Mouse (Mus musculus) testis, adult 2 months (tissue): ENCODE data around the gene Parp3. TPM values are rescaled to one million over a fixed set of nuclear protein-coding genes. Genes with fewer than 3 reads are reported as not detected.

Source experiments
- H3K27ac ChIP-seq: fragments of 200-500 bp; 2 replicates; pipeline ENCODE4 v1.5.1; 2012; ENCODE audit warnings: low read depth, low read length; ENCODE audit not compliant: control insufficient read depth, insufficient read depth
- H3K27me3 ChIP-seq: fragments of 200-500 bp; 2 replicates; pipeline ENCODE4 v1.6.1; 2012; ENCODE audit warnings: mild to moderate bottlenecking, low read length, moderate library complexity; ENCODE audit not compliant: control insufficient read depth, insufficient read depth
- H3K36me3 ChIP-seq: fragments of 200-500 bp; 2 replicates; pipeline ENCODE4 v1.6.1; 2012; ENCODE audit warnings: mild to moderate bottlenecking, low read length; ENCODE audit not compliant: control insufficient read depth, insufficient read depth
- H3K4me1 ChIP-seq: fragments of 200-500 bp; 2 replicates; pipeline ENCODE4 v1.6.1; 2012; ENCODE audit warnings: low read length; ENCODE audit not compliant: control insufficient read depth, insufficient read depth
- H3K4me3 ChIP-seq: fragments of 200-500 bp; 2 replicates; pipeline ENCODE4 v1.5.1; 2012; ENCODE audit warnings: low read depth, mild to moderate bottlenecking, low read length, moderate library complexity, mixed read lengths; ENCODE audit not compliant: control insufficient read depth
- CTCF ChIP-seq: fragments of 200-500 bp; IDR thresholded peaks from 2 replicates; pipeline ENCODE4 v1.5.1; 2012; ENCODE audit warnings: low read depth, mild to moderate bottlenecking, inconsistent platforms, low read length, moderate library complexity; ENCODE audit not compliant: control insufficient read depth, insufficient read depth, insufficient replicate concordance
- POLR2A ChIP-seq: fragments of 200-500 bp; IDR thresholded peaks from 2 replicates; pipeline ENCODE4 v1.6.1; 2012; ENCODE audit warnings: low read depth, mild to moderate bottlenecking, inconsistent platforms, low read length, moderate library complexity; ENCODE audit not compliant: control insufficient read depth
- polyA plus RNA-seq: library from polyadenylated mRNA; depleted of rRNA; stranded (reverse); fragments of >200 nt; gene quantifications from 2 replicates; pipeline ENCODE4 v1.2.3, GENCODE M21; 2012

The Parp3 gene
- polyA plus RNA-seq, 1 experiment, result 2.9 TPM

DNA sequence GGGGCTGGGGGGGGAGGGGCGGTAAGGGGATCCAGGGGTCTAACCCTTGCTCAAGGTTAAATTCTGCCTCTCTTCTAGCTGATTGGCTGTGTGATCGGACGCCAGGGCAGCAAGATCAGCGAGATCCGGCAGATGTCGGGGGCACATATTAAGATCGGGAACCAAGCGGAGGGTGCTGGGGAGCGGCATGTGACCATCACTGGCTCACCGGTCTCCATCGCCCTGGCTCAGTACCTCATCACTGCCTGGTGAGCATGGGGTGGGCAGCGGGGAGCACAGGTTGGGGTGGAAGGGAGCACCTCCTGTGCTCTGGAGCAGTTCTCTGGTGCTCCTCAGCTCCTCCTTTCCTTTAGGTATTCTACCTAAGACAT is 14.3 kb downstream of the Parp3 start:
- peaks cover 11% of the 10 kb centered on the region for H3K4me1 ChIP-seq
- TF ChIP-seq CTCF, result no peak
- no peak for TF ChIP-seq POLR2A
- H3K27me3 ChIP-seq, result no peaks in the 10 kb centered on the region
- H3K36me3 ChIP-seq, result no peaks in the 10 kb centered on the region
- no peak overlapping the region for H3K4me3 ChIP-seq
- no peak overlapping the region for H3K27ac ChIP-seq

DNA sequence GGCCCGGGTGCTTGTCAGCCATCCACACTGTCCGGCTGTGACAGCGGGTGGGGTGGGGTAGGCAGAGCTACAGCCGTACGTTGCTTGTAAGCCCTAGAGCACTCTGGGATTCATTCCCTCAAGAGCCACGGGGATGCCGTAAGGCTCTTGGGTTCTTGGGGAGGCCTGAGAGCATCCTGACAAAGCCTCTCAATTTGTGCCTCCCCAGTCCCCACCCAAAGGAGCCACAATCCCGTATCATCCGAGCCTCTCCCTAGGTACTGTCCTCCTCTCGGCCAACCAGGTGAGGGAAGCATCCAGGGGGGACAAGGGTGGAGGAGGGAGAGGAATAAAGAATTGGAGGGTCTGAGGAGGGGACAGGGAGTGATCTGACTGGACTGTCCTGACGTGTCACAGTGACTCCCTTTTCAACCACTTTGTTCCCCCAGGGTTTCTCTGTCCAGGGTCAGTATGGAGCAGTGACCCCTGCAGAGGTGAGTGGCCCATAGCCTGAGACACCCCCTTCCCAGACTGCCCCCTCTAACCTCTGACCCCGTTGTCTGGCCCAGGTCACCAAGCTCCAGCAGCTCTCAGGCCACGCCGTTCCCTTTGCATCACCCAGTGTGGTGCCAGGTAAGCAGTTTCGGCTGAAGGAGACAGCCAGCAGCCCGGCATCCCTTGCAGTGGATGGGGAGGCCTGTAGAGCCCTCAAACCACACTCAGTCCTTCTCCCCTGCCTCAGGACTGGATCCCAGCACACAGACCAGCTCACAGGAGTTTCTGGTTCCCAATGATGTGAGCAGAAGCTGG is 14.9 kb downstream of the Parp3 start:
- H3K4me1 ChIP-seq, result peaks cover 11% of the 10 kb centered on the region
- H3K27ac ChIP-seq, result no peak overlapping the region
- no peaks in the 10 kb centered on the region for H3K27me3 ChIP-seq
- no peak overlapping the region for H3K4me3 ChIP-seq
- H3K36me3 ChIP-seq, result no peaks in the 10 kb centered on the region
- TF ChIP-seq CTCF (no peak), POLR2A (no peak)

DNA sequence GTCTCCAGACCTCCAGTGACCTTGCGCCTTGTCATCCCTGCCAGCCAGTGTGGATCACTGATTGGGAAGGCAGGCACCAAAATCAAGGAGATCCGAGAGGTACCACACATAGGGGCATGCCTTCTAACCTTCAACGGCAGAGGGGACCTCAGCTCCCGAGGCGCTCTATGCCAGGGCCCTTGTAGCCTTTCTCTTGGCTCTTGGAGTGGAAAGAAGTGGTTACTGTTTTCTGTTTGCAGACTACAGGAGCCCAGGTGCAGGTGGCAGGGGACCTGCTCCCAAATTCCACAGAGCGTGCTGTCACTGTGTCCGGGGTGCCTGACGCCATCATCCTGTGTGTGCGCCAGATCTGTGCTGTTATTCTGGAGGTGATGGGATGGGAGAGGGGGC is 15.7 kb downstream of the Parp3 start:
- Histone ChIP-seq H3K27me3 (no peaks in the 10 kb centered on the region), H3K4me3 (no peak overlapping the region), H3K36me3 (no peaks in the 10 kb centered on the region), H3K27ac (no peak overlapping the region), H3K4me1 (peaks cover 11% of the 10 kb centered on the region)
- TF ChIP-seq CTCF, result no peak
- TF ChIP-seq POLR2A, result no peak

GRCm38 (mm10) chr9:106460401-106461025 is 16.2 kb downstream of the Parp3 start:
- H3K4me1 ChIP-seq, result peaks cover 10% of the 10 kb centered on the region
- H3K36me3 ChIP-seq, result no peaks in the 10 kb centered on the region
- no peaks in the 10 kb centered on the region for H3K27me3 ChIP-seq
- no peak overlapping the region for H3K27ac ChIP-seq
- H3K4me3 ChIP-seq, result no peak overlapping the region
- TF ChIP-seq POLR2A, result no peak
- TF ChIP-seq CTCF, result no peak

- Histone ChIP-seq H3K36me3 (no peaks in the 10 kb centered on the region), H3K4me1 (peaks cover 13% of the 10 kb centered on the region), H3K4me3 (no peak overlapping the region), H3K27ac (no peak overlapping the region), H3K27me3 (no peaks in the 10 kb centered on the region)
- TF ChIP-seq CTCF (no peak), POLR2A (no peak)
These were observed 16.8 kb downstream of the Parp3 start for GRCm38 (mm10) chr9:106459946-106460345.

- TF ChIP-seq CTCF, result no peak
- no peak for TF ChIP-seq POLR2A
- H3K4me3 ChIP-seq, result no peak overlapping the region
- no peaks in the 10 kb centered on the region for H3K36me3 ChIP-seq
- no peaks in the 10 kb centered on the region for H3K27me3 ChIP-seq
- H3K4me1 ChIP-seq, result peaks cover 16% of the 10 kb centered on the region
- no peak overlapping the region for H3K27ac ChIP-seq
These were observed 18.8 kb downstream of the Parp3 start for GRCm38 (mm10) chr9:106457920-106458319.

- H3K4me1 ChIP-seq, result peaks cover 20% of the 10 kb centered on the region
- TF ChIP-seq CTCF (no peak), POLR2A (no peak)
- H3K36me3 ChIP-seq, result no peaks in the 10 kb centered on the region
- H3K27me3 ChIP-seq, result no peaks in the 10 kb centered on the region
- H3K4me3 ChIP-seq, result no peak overlapping the region
- H3K27ac ChIP-seq, result no peak overlapping the region
These were observed 19.6 kb downstream of the Parp3 start for GRCm38 (mm10) chr9:106457163-106457559.
